Mouse (Mus musculus) hindbrain, postnatal 0 days (tissue): Measurements from ENCODE around the gene Tmem176a. TPM values are rescaled to one million over a fixed set of nuclear protein-coding genes. Genes with fewer than 3 reads are reported as not detected.
"Not testable (repeated sequence)": the region's sequence is repeated elsewhere in the genome, so short reads cannot be mapped to it uniquely, and the experiment has no call there.

Source experiments
- ATAC-seq: fragments of 200-750 bp; cut with Nextera tagmentation; 2 replicates; pipeline ENCODE4 v1.8.0; 2017; ENCODE audit warnings: mild to moderate bottlenecking, moderate TSS enrichment, moderate library complexity
- DNase-seq: peaks from one replicate; pipeline ENCODE4 v3.0.0-alpha.2; 2015; ENCODE audit warnings: low spot score
- H3K27ac ChIP-seq: fragments of 300-500 bp; sonication (generic); 2 replicates; pipeline ENCODE4 v1.5.1; 2014; ENCODE audit warnings: mild to moderate bottlenecking
- H3K27me3 ChIP-seq: fragments of 300-500 bp; sonication (generic); 2 replicates; pipeline ENCODE4 v1.6.1; 2014; ENCODE audit warnings: low read length, mixed read lengths; ENCODE audit not compliant: insufficient read depth
- H3K36me3 ChIP-seq: fragments of 300-500 bp; sonication (generic); 2 replicates; pipeline ENCODE4 v1.6.1; 2014; ENCODE audit warnings: low read length, mixed read lengths; ENCODE audit not compliant: insufficient read depth
- H3K4me1 ChIP-seq: fragments of 300-500 bp; sonication (generic); 2 replicates; pipeline ENCODE4 v1.6.1; 2014; ENCODE audit warnings: antibody characterized with exemption, low read length, mixed read lengths; ENCODE audit not compliant: insufficient read depth
- H3K4me2 ChIP-seq: fragments of 300-500 bp; sonication (generic); 2 replicates; pipeline ENCODE4 v1.6.1; 2014; ENCODE audit warnings: low read depth, mild to moderate bottlenecking, low read length, moderate library complexity, mixed read lengths
- H3K4me3 ChIP-seq: fragments of 300-500 bp; sonication (generic); 2 replicates; pipeline ENCODE4 v1.5.1; 2014; ENCODE audit warnings: low read length
- H3K9ac ChIP-seq: fragments of 300-500 bp; sonication (generic); replicated peaks from 2 replicates; pipeline ENCODE4 v1.6.1; 2014; ENCODE audit warnings: mild to moderate bottlenecking, low read length, moderate library complexity, mixed read lengths
- H3K9me3 ChIP-seq: fragments of 300-500 bp; sonication (generic); 2 replicates; pipeline ENCODE4 v1.6.1; 2016; ENCODE audit warnings: low read length, mixed read lengths
- CTCF ChIP-seq: IDR thresholded peaks from 2 replicates; pipeline ENCODE4 v1.5.1; 2016; ENCODE audit warnings: antibody characterized with exemption, control low read depth, low read depth
- WGBS: fragments of 180-500 bp; shearing (Covaris S2); extraction: QIAGEN DNeasy Blood & Tissue Kit; methylation state at CpG from one replicate; pipeline ENCODE4 v1.1.7; 2014; 5-methylcytosine and 5-hydroxymethylcytosine counted together
- polyA plus RNA-seq: library from polyadenylated mRNA; unstranded; fragments of >200 nt; fragmentation: Nextera tagmentation; extraction: Ambion mirVana; gene quantifications from 2 replicates; pipeline ENCODE4 v1.2.1, GENCODE M21; 2015
- total RNA-seq: library from RNA; depleted of rRNA; stranded (reverse); fragments of >200 nt; gene quantifications from 2 replicates; pipeline ENCODE4 v1.2.3, GENCODE M21; 2014

Gene Tmem176a
- total and polyA plus RNA-seq, 2 experiments from 2014 or later = 27.2 to 40.1 TPM

GRCm38 (mm10) chr6:48865152-48865745, 24.5 kb downstream of the Tmem176a start:
- no peaks in the 10 kb centered on the region for H3K27me3 ChIP-seq
- DNase-seq = no peak
- H3K9me3 ChIP-seq = no peaks in the 10 kb centered on the region
- no peaks in the 10 kb centered on the region for H3K36me3 ChIP-seq
- H3K9ac ChIP-seq = no peak overlapping the region
- no peak overlapping the region for H3K4me2 ChIP-seq
- H3K4me1 ChIP-seq = peaks cover 6% of the 10 kb centered on the region; the same call in 1 of the 2 replicates
- no peak overlapping the region for H3K4me3 ChIP-seq
- 97% methylated on average over 1 of the region's 1 CpGs for WGBS
- no peak overlapping the region for H3K27ac ChIP-seq
- ATAC-seq = no peak
- no peak for TF ChIP-seq CTCF

DNA sequence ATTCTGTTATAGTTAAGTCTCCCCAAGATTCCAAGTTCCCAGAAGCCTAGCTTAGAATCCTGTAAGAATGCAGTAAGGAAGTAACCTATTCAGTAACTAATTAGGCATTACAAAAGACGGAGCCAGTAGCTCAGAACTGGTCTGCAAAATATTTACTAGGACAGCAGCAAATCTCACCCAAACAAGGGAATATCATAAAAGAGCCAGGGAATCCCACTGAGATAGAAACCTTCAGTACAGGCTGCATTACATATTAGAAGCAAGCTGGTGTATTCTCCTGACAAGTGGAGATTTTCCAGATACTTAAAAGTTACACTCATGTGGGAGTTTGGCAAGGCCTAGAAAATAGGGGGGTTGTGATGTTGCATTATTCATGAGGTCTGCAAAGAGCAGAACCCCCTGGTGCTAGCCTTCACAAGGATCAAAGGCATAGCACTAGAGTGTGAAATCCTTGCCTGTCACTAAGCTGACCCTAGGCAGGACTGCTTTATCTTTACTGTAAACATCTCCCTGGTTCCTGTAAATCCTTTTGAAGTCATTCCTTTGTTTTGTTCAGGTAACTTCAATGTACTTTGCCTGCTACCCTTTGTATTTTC, 25.7 kb downstream of the Tmem176a start:
- peak; percentile 48 for DNase-seq
- not testable (repeated sequence) for H3K9ac ChIP-seq, H3K4me2 ChIP-seq, H3K4me3 ChIP-seq, H3K27me3 ChIP-seq, H3K36me3 ChIP-seq, H3K27ac ChIP-seq, H3K4me1 ChIP-seq, H3K9me3 ChIP-seq, ATAC-seq
- 6% methylated on average over 1 of the region's 1 CpGs for WGBS

DNA sequence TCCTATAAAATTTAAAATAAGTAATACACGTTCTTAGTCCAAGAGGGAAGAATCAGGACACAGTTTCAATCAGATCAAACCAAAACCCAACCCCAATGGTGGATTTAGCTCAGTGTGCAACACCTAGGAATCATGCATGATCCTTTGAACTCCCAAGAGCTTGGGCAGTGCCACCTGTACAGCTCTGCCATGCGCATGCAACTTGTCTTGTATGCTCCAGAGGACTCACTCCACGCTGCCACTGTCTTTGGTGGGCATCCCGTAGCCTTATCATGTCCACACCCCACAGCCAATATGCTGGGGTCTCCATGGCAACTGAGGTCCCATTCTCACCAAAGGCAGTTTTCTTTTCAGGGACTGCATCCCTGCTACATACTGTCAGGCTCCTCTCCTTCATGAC, 26.4 kb downstream of the Tmem176a start:
- Histone ChIP-seq H3K4me3 (no peak overlapping the region), H3K4me2 (no peak overlapping the region), H3K9ac (no peak overlapping the region), H3K4me1 (peaks cover 6% of the 10 kb centered on the region; the same call in 1 of the 2 replicates), H3K9me3 (no peaks in the 10 kb centered on the region), H3K27ac (no peak overlapping the region), H3K27me3 (no peaks in the 10 kb centered on the region), H3K36me3 (no peaks in the 10 kb centered on the region)
- ATAC-seq (no peak), DNase-seq (no peak)
- WGBS = 26% methylated on average over 4 of the region's 4 CpGs
- no peak for TF ChIP-seq CTCF

DNA sequence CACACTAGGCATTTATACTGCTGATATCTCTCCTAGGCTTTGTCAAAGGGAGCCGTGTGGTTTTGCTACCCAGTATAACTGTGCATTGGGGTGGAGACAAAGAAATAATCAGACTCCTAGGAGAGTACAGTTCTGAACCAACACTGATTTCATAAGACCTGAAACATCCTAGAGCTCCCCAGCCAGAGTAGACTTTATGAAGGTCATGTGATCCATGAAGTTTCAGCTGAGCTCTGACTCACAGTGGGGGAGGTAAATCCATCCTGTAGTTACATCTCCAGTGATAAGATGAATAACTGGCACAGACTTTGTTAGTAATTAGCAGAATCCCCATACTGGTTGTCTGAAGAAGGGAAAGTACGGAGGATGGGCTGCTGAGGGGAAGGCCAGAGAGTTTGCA, 29.1 kb downstream of the Tmem176a start:
- Histone ChIP-seq H3K9me3 (no peaks in the 10 kb centered on the region), H3K4me1 (peaks cover 6% of the 10 kb centered on the region; the same call in 1 of the 2 replicates), H3K4me3 (no peak overlapping the region), H3K27me3 (no peaks in the 10 kb centered on the region), H3K36me3 (no peaks in the 10 kb centered on the region), H3K4me2 (no peak overlapping the region), H3K27ac (no peak overlapping the region), H3K9ac (no peak overlapping the region)
- WGBS = 81% methylated on average over 2 of the region's 2 CpGs
- ATAC-seq (no peak), DNase-seq (no peak)
- no peak for TF ChIP-seq CTCF

DNA sequence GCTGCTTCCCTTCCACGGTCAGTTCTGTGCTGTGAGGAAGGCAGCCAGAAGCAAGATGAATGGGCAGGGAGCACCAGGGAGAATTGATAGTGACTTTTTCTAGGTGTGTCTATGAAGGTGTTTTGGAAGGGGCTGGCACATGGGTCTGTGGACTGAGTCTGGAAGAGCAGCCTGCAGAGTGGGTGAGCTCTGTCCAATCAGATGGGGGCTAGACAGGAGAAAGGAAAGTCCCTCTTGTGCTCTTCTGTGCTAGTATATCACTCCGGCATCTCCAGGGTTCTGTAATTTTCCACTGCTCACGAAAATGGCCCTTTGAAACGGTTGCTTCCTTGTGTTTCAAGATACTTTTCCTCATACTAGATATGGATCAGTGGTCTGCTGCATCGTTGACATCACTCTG, 31.9 kb downstream of the Tmem176a start, which contains the start of gene Aoc1:
TSS of gene Aoc1 (plus strand) at position 301 of the 400 bp plus-strand sequence.
- H3K9ac ChIP-seq = no peak within 1 kb of the TSS
- ATAC-seq = no peak
- no peak within 1 kb of the TSS for H3K4me2 ChIP-seq
- H3K4me1 ChIP-seq = peaks cover under 1% of the 10 kb centered on the region; the same call in 1 of the 2 replicates
- no peak within 1 kb of the TSS for H3K4me3 ChIP-seq
- 83% methylated on average over 5 of the region's 5 CpGs for WGBS
- H3K36me3 ChIP-seq = no peaks in the 10 kb centered on the region
- no peak within 1 kb of the TSS for H3K27ac ChIP-seq
- no peak for DNase-seq
- TF ChIP-seq CTCF = no peak
- H3K9me3 ChIP-seq = no peaks in the 10 kb centered on the region
- H3K27me3 ChIP-seq = no peaks in the 10 kb centered on the region

GRCm38 (mm10) chr6:48874576-48874975, 33.9 kb downstream of the Tmem176a start:
- H3K27ac ChIP-seq = no peak overlapping the region
- ATAC-seq = no peak
- H3K9me3 ChIP-seq = no peaks in the 10 kb centered on the region
- TF ChIP-seq CTCF = no peak
- DNase-seq = no peak
- no peaks in the 10 kb centered on the region for H3K27me3 ChIP-seq
- 82% methylated on average over 4 of the region's 4 CpGs for WGBS
- H3K4me3 ChIP-seq = no peak overlapping the region
- no peak overlapping the region for H3K4me2 ChIP-seq
- no peaks in the 10 kb centered on the region for H3K4me1 ChIP-seq
- no peaks in the 10 kb centered on the region for H3K36me3 ChIP-seq
- no peak overlapping the region for H3K9ac ChIP-seq

GRCm38 (mm10) chr6:48875515-48875914, 34.8 kb downstream of the Tmem176a start:
- no peak overlapping the region for H3K4me3 ChIP-seq
- no peaks in the 10 kb centered on the region for H3K27me3 ChIP-seq
- no peak for TF ChIP-seq CTCF
- H3K27ac ChIP-seq = no peak overlapping the region
- H3K9ac ChIP-seq = no peak overlapping the region
- no peaks in the 10 kb centered on the region for H3K36me3 ChIP-seq
- 81% methylated on average over 6 of the region's 6 CpGs for WGBS
- ATAC-seq (no peak), DNase-seq (no peak)
- H3K9me3 ChIP-seq = no peaks in the 10 kb centered on the region
- H3K4me2 ChIP-seq = no peak overlapping the region
- no peaks in the 10 kb centered on the region for H3K4me1 ChIP-seq
